Mouse (Mus musculus) hindbrain, embryonic 10.5 days (tissue): ENCODE data around the gene Lmln. TPM values are rescaled to one million over a fixed set of nuclear protein-coding genes. Genes with fewer than 3 reads are reported as not detected.
"Not testable (repeated sequence)": the region's sequence is repeated elsewhere in the genome, so short reads cannot be mapped to it uniquely, and the experiment has no call there.

Experiments used
- DNase-seq: peaks from one replicate; pipeline ENCODE4 v3.0.0-alpha.2; 2017; ENCODE audit warnings: low spot score
- H3K27ac ChIP-seq: fragments of 300-500 bp; sonication (generic); 2 replicates; pipeline ENCODE4 v1.5.1; 2016; ENCODE audit warnings: mild to moderate bottlenecking, moderate library complexity
- H3K27me3 ChIP-seq: fragments of 300-500 bp; sonication (generic); 2 replicates; pipeline ENCODE4 v1.6.1; 2016; ENCODE audit warnings: mild to moderate bottlenecking; ENCODE audit not compliant: poor library complexity, insufficient read depth, severe bottlenecking
- H3K36me3 ChIP-seq: fragments of 300-500 bp; sonication (generic); 2 replicates; pipeline ENCODE4 v1.6.1; 2016; ENCODE audit warnings: mild to moderate bottlenecking, moderate library complexity
- H3K4me1 ChIP-seq: fragments of 300-500 bp; sonication (generic); replicated peaks from 2 replicates; pipeline ENCODE4 v1.6.1; 2016; ENCODE audit warnings: mild to moderate bottlenecking
- H3K4me3 ChIP-seq: fragments of 300-500 bp; sonication (generic); 2 replicates; pipeline ENCODE4 v1.5.1; 2016; ENCODE audit warnings: mild to moderate bottlenecking, moderate library complexity
- H3K9me3 ChIP-seq: fragments of 300-500 bp; sonication (generic); 2 replicates; pipeline ENCODE4 v1.6.1; 2016; ENCODE audit warnings: mild to moderate bottlenecking, moderate library complexity
- WGBS: fragments of 180-500 bp; shearing (Covaris S2); methylation state at CpG from one replicate; pipeline ENCODE4 v1.1.7; 2016; 5-methylcytosine and 5-hydroxymethylcytosine counted together
- polyA plus RNA-seq: library from polyadenylated mRNA; unstranded; fragments of >200 nt; fragmentation: Nextera tagmentation; extraction: Ambion mirVana; gene quantifications from 2 replicates; pipeline ENCODE4 v1.2.1, GENCODE M21; 2016

Lmln gene
- polyA plus RNA-seq, 1 experiment from 2014 or later: 4.7 TPM

GRCm38 (mm10) chr16:33042682-33043081 is 19.6 kb upstream of the Lmln start:
- Histone ChIP-seq H3K36me3 (no peaks in the 10 kb centered on the region), H3K4me1 (no peaks in the 10 kb centered on the region), H3K4me3 (no peak overlapping the region), H3K27ac (no peak overlapping the region), H3K9me3 (no peaks in the 10 kb centered on the region), H3K27me3 (no peaks in the 10 kb centered on the region)
- no peak for DNase-seq
- WGBS: 80% methylated on average over 1 of the region's 1 CpGs

- 85% methylated on average over 2 of the region's 2 CpGs for WGBS
- Histone ChIP-seq H3K27me3 (no peaks in the 10 kb centered on the region), H3K4me1 (no peaks in the 10 kb centered on the region), H3K27ac (no peak overlapping the region), H3K9me3 (no peaks in the 10 kb centered on the region), H3K36me3 (peaks cover 4% of the 10 kb centered on the region; the same call in 1 of the 2 replicates), H3K4me3 (no peak overlapping the region)
- DNase-seq: no peak
Observed at GRCm38 (mm10) chr16:33043268-33043667, 19.1 kb upstream of the Lmln start.

- H3K9me3 ChIP-seq: no peaks in the 10 kb centered on the region
- peaks cover 10% of the 10 kb centered on the region; the same call in 1 of the 2 replicates for H3K36me3 ChIP-seq
- H3K4me3 ChIP-seq: no peak overlapping the region
- DNase-seq: no peak
- H3K4me1 ChIP-seq: no peaks in the 10 kb centered on the region
- WGBS: 92% methylated on average over 1 of the region's 1 CpGs
- no peaks in the 10 kb centered on the region for H3K27me3 ChIP-seq
- no peak overlapping the region for H3K27ac ChIP-seq
Observed at GRCm38 (mm10) chr16:33048004-33048403, 14.3 kb upstream of the Lmln start.

GRCm38 (mm10) chr16:33048686-33049085 is 13.6 kb upstream of the Lmln start:
- no peak overlapping the region for H3K27ac ChIP-seq
- H3K4me1 ChIP-seq: no peaks in the 10 kb centered on the region
- peaks cover 10% of the 10 kb centered on the region; the same call in 1 of the 2 replicates for H3K36me3 ChIP-seq
- H3K4me3 ChIP-seq: no peak overlapping the region
- no peak for DNase-seq
- H3K27me3 ChIP-seq: no peaks in the 10 kb centered on the region
- 72% methylated on average over 2 of the region's 2 CpGs for WGBS
- H3K9me3 ChIP-seq: no peaks in the 10 kb centered on the region

GRCm38 (mm10) chr16:33049809-33050208 is 12.5 kb upstream of the Lmln start:
- Histone ChIP-seq H3K9me3 (no peaks in the 10 kb centered on the region), H3K27ac (no peak overlapping the region), H3K4me3 (no peak overlapping the region), H3K36me3 (peaks cover 10% of the 10 kb centered on the region; the same call in 1 of the 2 replicates), H3K4me1 (no peaks in the 10 kb centered on the region), H3K27me3 (no peaks in the 10 kb centered on the region)
- 93% methylated on average over 16 of the region's 16 CpGs for WGBS
- no peak for DNase-seq

- Histone ChIP-seq H3K27me3 (no peaks in the 10 kb centered on the region), H3K4me1 (peaks cover 12% of the 10 kb centered on the region), H3K36me3 (peaks cover 12% of the 10 kb centered on the region), H3K27ac (no peak overlapping the region), H3K4me3 (no peak overlapping the region), H3K9me3 (no peaks in the 10 kb centered on the region)
- no peak for DNase-seq
- WGBS: 82% methylated on average over 5 of the region's 5 CpGs
Observed at GRCm38 (mm10) chr16:33053141-33053540, 9.2 kb upstream of the Lmln start.

GRCm38 (mm10) chr16:33054927-33055326 is 7.4 kb upstream of the Lmln start:
- Histone ChIP-seq H3K4me1 (peaks cover 24% of the 10 kb centered on the region), H3K36me3 (peaks cover 23% of the 10 kb centered on the region)
- DNase-seq, H3K27me3 ChIP-seq, H3K4me3 ChIP-seq, H3K9me3 ChIP-seq, H3K27ac ChIP-seq: not testable (repeated sequence)
- 87% methylated on average over 2 of the region's 2 CpGs for WGBS

GRCm38 (mm10) chr16:33055655-33056054 is 6.7 kb upstream of the Lmln start:
- H3K27ac ChIP-seq: peak overlapping the region; percentile 94
- peaks cover 30% of the 10 kb centered on the region for H3K36me3 ChIP-seq
- 27% methylated on average over 10 of the region's 10 CpGs for WGBS
- no peaks in the 10 kb centered on the region for H3K27me3 ChIP-seq
- H3K4me1 ChIP-seq: peaks cover 24% of the 10 kb centered on the region
- DNase-seq: peak; percentile 15
- peak overlapping the region; percentile 96 for H3K4me3 ChIP-seq
- H3K9me3 ChIP-seq: no peaks in the 10 kb centered on the region

GRCm38 (mm10) chr16:33056095-33056785 is 6.1 kb upstream of the Lmln start, which contains the start of the genes Iqcg and Rpl35a:
TSS of gene Iqcg (minus strand) at chr16:33056218.
TSS of gene Rpl35a (plus strand) at chr16:33056453.
- peak within 1 kb of the TSS; percentile 96 for H3K4me3 ChIP-seq
- no peaks in the 10 kb centered on the region for H3K9me3 ChIP-seq
- peaks cover 35% of the 10 kb centered on the region for H3K36me3 ChIP-seq
- peak; percentile 91 for DNase-seq
- no peaks in the 10 kb centered on the region for H3K27me3 ChIP-seq
- under 1% methylated on average over 47 of the region's 47 CpGs for WGBS
- peaks cover 24% of the 10 kb centered on the region for H3K4me1 ChIP-seq
- H3K27ac ChIP-seq: peak within 1 kb of the TSS; percentile 94

GRCm38 (mm10) chr16:33056786-33057185 is 5.5 kb upstream of the Lmln start:
- under 1% methylated on average over 24 of the region's 24 CpGs for WGBS
- DNase-seq: no peak
- Histone ChIP-seq H3K27ac (peak overlapping the region; percentile 94), H3K4me1 (peaks cover 27% of the 10 kb centered on the region), H3K36me3 (peaks cover 35% of the 10 kb centered on the region), H3K9me3 (no peaks in the 10 kb centered on the region), H3K4me3 (peak overlapping the region; percentile 96), H3K27me3 (no peaks in the 10 kb centered on the region)

- Histone ChIP-seq H3K27ac (no peak overlapping the region), H3K36me3 (peaks cover 35% of the 10 kb centered on the region), H3K4me1 (peaks cover 38% of the 10 kb centered on the region), H3K4me3 (peak overlapping the region; percentile 96), H3K9me3 (no peaks in the 10 kb centered on the region), H3K27me3 (no peaks in the 10 kb centered on the region)
- WGBS: 90% methylated on average over 16 of the region's 16 CpGs
- DNase-seq: no peak
Observed at GRCm38 (mm10) chr16:33058033-33058432, 4.3 kb upstream of the Lmln start.

- Histone ChIP-seq H3K4me3 (peak overlapping the region; percentile 96; the same call in 1 of the 2 replicates), H3K4me1 (peaks cover 44% of the 10 kb centered on the region), H3K36me3 (peaks cover 35% of the 10 kb centered on the region)
- not testable (repeated sequence) for H3K27ac ChIP-seq, H3K9me3 ChIP-seq, H3K27me3 ChIP-seq, DNase-seq
- WGBS: 92% methylated on average over 9 of the region's 9 CpGs
Observed at GRCm38 (mm10) chr16:33058656-33059055, 3.7 kb upstream of the Lmln start.

- H3K27me3 ChIP-seq: no peaks in the 10 kb centered on the region
- 87% methylated on average over 1 of the region's 1 CpGs for WGBS
- peaks cover 35% of the 10 kb centered on the region for H3K36me3 ChIP-seq
- H3K9me3 ChIP-seq: no peaks in the 10 kb centered on the region
- H3K27ac ChIP-seq: no peak overlapping the region
- DNase-seq: no peak
- H3K4me3 ChIP-seq: no peak overlapping the region
- peaks cover 52% of the 10 kb centered on the region for H3K4me1 ChIP-seq
Observed at GRCm38 (mm10) chr16:33059471-33059870, 2.9 kb upstream of the Lmln start.
